Mouse (Mus musculus) large intestine, adult 2 months (tissue): ENCODE data around the gene Dpep1. TPM values are rescaled to one million over a fixed set of nuclear protein-coding genes. Genes with fewer than 3 reads are reported as not detected.
A peak's percentile ranks its signal among the peaks of the same experiment; 100 is the strongest.
"Not testable (repeated sequence)": the region's sequence is repeated elsewhere in the genome, so short reads cannot be mapped to it uniquely, and the experiment has no call there.

Experiments
- DNase-seq: peaks from one replicate; pipeline ENCODE4 v3.0.0-alpha.2; 2012; ENCODE audit warnings: low read depth, low spot score
- WGBS: fragments of 180-500 bp; shearing (Covaris S2); methylation state at CpG from one replicate; pipeline ENCODE4 v1.1.7; 2018; 5-methylcytosine and 5-hydroxymethylcytosine counted together
- polyA plus RNA-seq: library from polyadenylated mRNA; depleted of rRNA; stranded (reverse); fragments of >200 nt; gene quantifications from 2 replicates; pipeline ENCODE4 v1.2.3, GENCODE M21; 2012

The Dpep1 gene
- polyA plus RNA-seq, 1 experiment, result 627 TPM

DNA sequence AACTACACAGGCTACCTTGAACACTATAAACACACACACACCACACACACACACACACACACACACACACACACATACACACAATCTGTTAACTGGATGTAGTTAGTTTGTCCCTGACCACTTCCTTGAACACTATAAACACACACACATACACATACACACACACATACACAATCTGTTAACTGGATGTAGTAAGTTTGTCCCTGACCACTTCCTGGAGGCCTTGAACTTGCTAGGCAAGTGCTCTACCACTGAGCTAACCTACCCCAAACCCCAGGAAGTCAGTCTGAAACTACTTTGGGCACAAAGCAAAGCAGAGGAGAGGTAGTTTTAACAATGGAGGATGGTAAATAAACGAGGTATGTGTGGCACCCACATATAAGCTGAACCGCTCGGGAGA is 17.5 kb downstream of the Dpep1 start:
- DNase-seq, result no peak
- 67% methylated on average over 3 of the region's 3 CpGs for WGBS

DNA sequence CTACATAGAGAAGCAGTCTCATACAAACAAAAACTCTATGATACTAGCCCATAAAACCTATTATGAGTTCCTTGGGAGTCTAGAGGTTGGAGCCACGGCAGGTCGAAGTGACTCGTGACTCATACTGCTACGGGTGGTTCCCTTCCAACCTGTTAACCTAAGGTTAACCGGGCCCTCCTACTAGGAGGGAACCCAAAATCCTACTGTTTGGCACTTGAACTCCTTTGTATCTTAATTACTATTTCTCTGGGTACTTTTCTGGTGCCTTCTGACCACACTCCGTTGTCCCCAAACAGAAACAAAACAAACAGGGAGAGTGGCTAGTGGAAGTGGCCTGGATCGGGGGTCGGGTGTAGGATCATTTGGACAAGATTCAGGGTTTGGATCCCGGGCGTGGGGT is 25.8 kb downstream of the Dpep1 start:
- DNase-seq, result no peak
- 9% methylated on average over 10 of the region's 10 CpGs for WGBS

- DNase-seq, result no peak
- WGBS, result under 1% methylated on average over 76 of the region's 76 CpGs
Observed at GRCm38 (mm10) chr8:123212321-123213117, 26.5 kb downstream of the Dpep1 start, which contains the start of the genes Chmp1a and Spata33. TSS of gene Chmp1a (minus strand) at chr8:123212763. TSS of gene Spata33 (plus strand) at chr8:123212832.

DNA sequence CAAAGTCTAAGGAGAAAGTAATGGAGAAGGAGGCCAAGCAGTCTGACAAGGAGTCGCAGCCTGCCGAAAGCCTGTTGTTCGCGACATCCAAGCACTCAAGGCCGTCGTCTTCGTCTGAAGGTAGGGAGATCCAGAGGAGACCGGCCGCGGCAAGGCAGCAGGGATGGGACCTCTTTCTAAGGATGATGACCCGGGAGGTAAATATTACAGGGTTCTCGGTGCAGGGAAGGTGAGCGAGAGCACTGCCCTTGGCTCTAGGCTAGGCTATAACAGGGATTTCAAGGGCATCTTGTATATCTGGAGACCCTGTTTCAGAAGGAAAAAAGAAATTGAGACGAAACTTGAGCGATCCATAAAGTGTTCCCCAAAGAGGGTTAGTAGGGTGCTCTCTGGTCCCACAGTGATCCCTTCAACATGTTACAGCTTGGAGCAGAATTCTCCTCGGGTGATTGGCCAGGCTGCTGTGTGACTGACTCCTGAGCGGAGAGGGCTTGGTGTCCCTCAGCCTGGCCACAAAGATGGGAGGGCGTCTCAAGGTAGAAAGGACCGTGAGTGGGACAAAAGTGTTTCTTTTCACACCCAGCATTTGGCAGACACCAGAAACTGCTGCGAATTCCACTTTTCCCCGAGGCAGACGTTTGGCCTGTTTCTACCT is 27.2 kb downstream of the Dpep1 start:
- WGBS, result 20% methylated on average over 22 of the region's 22 CpGs
- DNase-seq, result no peak

DNA sequence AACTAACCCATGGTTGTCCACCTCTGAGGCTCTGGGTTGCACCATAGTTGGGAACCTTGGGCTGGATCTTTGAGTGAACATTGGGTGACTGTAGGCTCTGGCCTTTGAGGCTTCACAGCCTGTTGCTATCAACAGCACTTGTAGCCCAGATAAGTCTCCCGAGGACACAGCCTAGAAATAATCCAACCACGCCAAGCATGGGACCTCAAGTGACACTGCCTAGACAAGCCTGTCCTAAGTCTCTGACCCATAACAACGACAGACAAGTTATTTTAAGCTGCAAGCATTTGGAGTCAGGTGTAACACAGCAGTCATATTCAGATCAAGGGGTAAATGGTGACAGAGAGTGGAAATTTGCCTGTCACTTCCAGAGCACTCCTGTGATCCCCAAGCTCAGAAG is 29.4 kb downstream of the Dpep1 start:
- WGBS, result 75% methylated on average over 3 of the region's 3 CpGs
- no peak for DNase-seq

- no peak for DNase-seq
- WGBS, result 25% methylated on average over 1 of the region's 1 CpGs
Observed at GRCm38 (mm10) chr8:123220917-123221316, 34.9 kb downstream of the Dpep1 start.

DNA sequence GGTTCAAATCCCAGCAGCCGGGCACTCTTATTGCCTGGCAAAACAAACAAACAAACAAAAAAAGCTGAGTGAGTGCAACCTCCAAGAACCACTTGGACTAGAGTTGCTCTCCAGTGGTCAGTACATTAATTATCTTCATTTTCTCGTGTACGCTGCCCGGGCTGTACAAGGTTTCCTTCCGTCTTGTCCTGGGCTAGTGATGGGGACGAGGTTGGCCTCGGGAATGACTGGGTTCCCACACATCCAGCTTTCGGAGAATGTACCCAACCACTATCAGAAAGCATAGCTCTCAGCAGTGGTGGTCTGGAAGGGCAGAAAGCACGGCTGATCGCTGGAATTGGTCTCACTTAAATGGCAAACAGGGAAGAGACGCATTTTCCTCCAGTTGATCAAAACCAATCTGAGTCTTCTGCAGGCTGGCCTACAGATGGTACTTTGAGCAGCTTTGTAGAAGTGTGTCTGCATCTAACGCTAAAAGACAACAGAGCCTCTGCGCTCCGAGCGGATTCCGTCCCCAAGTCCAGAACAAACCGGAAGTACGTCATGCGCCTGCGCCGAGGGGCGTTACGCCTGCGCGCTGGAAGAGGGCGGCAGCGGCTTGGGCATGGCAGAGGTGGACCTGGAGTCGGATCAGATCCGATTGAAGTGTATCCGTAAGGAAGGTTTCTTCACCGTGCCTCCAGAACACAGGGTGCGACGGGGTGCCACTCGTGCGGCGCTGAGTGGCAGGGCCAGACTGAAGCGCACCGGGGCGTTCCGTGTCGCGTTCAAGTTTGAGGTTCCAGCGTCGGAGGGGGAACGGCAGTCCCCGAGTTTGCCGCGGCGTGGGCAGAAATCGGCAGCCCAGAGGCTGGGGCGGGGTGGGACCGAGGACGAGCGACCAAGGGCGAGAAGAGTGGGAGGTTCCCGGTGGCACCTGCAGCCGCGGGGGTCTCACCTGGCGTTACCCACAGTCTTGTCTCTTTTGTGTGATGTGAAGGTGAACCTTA is 38.5 kb downstream of the Dpep1 start, which contains the start of gene Cdk10:
Gene Cdk10 (plus strand): TSS at position 565 of the 989 bp plus-strand sequence.
- WGBS, result 1% methylated on average over 59 of the region's 59 CpGs
- peak; percentile 93 for DNase-seq

DNA sequence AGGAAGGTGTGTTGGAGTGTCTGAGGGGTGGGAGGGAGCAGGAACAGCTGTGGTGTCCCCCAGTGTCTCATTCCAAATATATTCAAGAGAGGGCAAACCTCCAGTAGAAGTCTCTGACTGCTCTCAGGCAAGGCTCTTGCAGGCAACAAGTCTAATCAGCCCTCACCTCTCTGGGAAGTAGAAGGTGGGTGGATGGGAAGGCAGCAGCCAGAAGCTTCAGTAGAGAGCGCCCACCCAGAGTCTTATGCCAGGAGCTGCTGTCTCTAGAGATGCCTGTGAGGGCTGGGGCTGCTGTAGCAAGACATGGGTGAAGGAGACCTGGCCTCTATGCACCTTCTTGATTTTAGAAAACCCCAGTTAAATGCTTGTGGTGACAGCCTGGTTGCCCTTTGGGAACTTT is 42.4 kb downstream of the Dpep1 start:
- no peak for DNase-seq
- 100% methylated on average over 1 of the region's 1 CpGs for WGBS

DNA sequence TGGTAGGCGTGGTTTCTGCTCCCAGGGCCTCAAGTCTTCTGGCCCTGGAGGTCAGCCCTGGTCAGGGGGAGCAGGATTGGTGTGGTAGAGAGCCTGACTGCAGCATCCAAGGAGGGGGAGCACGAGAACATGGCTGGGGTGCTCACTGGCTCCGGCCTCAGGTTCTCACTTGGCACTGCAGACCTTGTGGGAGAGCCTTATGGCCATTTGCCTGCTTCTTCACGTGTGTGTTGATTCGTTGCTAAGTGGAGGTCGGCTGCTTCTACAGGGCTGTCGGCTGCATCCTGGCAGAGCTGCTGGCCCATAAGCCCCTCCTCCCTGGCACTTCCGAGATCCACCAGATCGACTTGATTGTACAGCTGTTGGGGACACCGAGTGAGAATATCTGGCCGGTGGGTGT is 44.3 kb downstream of the Dpep1 start:
- 79% methylated on average over 11 of the region's 11 CpGs for WGBS
- not testable (repeated sequence) for DNase-seq

DNA sequence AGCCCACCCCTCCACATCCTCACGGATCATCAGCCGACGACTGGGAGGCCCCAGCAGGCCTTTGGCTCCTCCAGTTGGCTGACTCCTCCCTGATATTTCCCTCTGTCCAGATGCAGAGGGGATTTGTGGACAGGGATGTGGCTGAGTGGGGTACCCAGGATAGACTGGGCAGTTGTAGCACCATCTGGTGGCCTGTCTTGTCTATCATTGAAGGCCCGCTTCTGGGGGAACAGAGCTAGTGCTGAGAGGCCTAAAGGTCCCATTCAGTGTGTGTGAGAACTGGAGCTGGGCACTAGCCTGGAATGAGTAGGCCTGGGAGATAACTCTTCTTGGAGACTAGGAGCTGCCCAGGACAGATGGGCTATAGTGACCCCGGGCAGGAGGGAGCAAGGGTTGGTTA is 45.7 kb downstream of the Dpep1 start:
- DNase-seq, result no peak
- WGBS, result 60% methylated on average over 5 of the region's 5 CpGs

DNA sequence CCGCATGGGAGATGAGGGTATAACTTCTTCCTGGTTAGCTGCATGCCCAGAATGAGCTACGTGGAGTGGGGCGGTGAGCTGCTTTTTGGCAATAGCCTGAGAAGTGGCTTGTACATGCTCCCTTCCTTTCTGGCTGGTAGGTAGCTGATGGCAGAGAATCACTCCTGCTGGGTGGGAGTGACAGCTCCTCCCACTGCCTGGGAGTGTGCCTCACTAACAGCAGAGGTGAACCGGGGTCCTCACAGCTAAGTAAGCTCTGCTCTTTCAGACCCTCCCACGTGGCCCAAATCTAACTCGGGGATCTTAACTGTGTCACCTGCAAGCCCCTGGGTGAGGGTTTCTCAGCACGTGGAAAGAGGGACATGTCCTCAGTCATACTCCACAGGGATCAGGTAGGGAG is 46.5 kb downstream of the Dpep1 start:
- WGBS, result 49% methylated on average over 7 of the region's 7 CpGs
- DNase-seq, result no peak

GRCm38 (mm10) chr8:123233300-123233699 is 47.3 kb downstream of the Dpep1 start:
- 73% methylated on average over 13 of the region's 13 CpGs for WGBS
- no peak for DNase-seq

- 78% methylated on average over 11 of the region's 11 CpGs for WGBS
- no peak for DNase-seq
Observed at GRCm38 (mm10) chr8:123233760-123234159, 47.7 kb downstream of the Dpep1 start.

GRCm38 (mm10) chr8:123234918-123235519 is 49.0 kb downstream of the Dpep1 start:
- 25% methylated on average over 13 of the region's 13 CpGs for WGBS
- no peak for DNase-seq

- under 1% methylated on average over 57 of the region's 57 CpGs for WGBS
- peak; percentile 68 for DNase-seq
Observed at GRCm38 (mm10) chr8:123235520-123236497, 49.8 kb downstream of the Dpep1 start, which contains the start of gene Spata2l. TSS of gene Spata2l (minus strand) at chr8:123236233.

- DNase-seq, result no peak
- WGBS, result 91% methylated on average over 10 of the region's 10 CpGs
Observed at GRCm38 (mm10) chr8:123239398-123239797, 53.4 kb downstream of the Dpep1 start.

GRCm38 (mm10) chr8:123242107-123242923 is 56.3 kb downstream of the Dpep1 start:
- 66% methylated on average over 7 of the region's 7 CpGs for WGBS
- DNase-seq, result no peak
